ENCODE assay signal across 25 mouse cellular contexts in the genomic region with DNA sequence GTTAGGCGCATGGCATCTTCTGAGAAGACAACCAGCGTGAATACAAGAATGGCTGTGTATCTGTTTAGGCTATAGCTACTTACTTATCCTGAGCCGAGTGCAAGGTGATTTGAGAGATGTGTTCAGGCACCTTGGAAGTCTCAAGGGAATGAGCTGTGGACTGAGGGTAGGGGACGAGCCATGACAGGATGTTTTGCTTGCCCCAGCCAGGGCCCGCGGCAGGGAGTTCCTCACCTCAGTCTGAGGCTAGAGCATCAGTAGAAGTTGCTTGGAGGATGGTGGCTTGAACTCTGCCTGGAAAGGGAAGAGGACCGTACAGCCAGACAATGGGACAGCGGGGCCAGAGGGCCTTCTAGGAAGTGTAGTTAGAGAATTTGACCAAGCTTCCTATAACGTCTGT.
DNase-seq lines count a peak whose midpoint lies in the region; ATAC-seq and TF ChIP-seq lines count a peak whose summit lies in the region.
"Had no signal": no experiment of that assay in that cellular context is flagged by ENCODE, and none has a peak within 500 bp of the region (broad histone marks: within the 10 kb centered on the region; RNA-seq: fewer than 3 reads in every experiment).

No protein-coding gene starts in this region.

- TF ChIP-seq CTCF in forebrain, postnatal 0 days (IDR thresholded peaks at IDR 0.05; ENCODE audit: low read depth): no peak

- no peaks in the 10 kb centered on the region for H3K36me3 ChIP-seq in limb, embryonic 12.5 days
- H3K36me3 ChIP-seq in limb, embryonic 10.5 days: no peaks in the 10 kb centered on the region
- no peaks in the 10 kb centered on the region for H3K36me3 ChIP-seq in forebrain, postnatal 0 days (ENCODE audit: insufficient read depth)
- H3K36me3 ChIP-seq: embryonic facial prominence, embryonic 10.5 days; embryonic facial prominence, embryonic 13.5 days; G1E; heart, embryonic 13.5 days; hindbrain, embryonic 12.5 days; hindbrain, embryonic 15.5 days had no signal

- ATAC-seq in limb, embryonic 12.5 days (ENCODE audit: insufficient number of reproducible peaks, insufficient read depth, low FRiP score, low TSS enrichment, low read depth): no peak
- no peak for ATAC-seq in forebrain, postnatal 0 days
- ATAC-seq: forebrain, embryonic 13.5 days; forebrain, embryonic 16.5 days; Patski had no signal

- H3K4me3 ChIP-seq in limb, embryonic 12.5 days (replicated peaks): no peak overlapping the region
- no peak overlapping the region for H3K4me3 ChIP-seq in limb, embryonic 10.5 days
- H3K4me3 ChIP-seq in forebrain, postnatal 0 days (ENCODE audit: low read depth, low read length): no peak overlapping the region
- H3K4me3 ChIP-seq: embryonic facial prominence, embryonic 10.5 days; embryonic facial prominence, embryonic 13.5 days; erythroblast, embryonic 14.5 days; forebrain, embryonic 13.5 days; heart, embryonic 10.5 days; heart, embryonic 13.5 days; hindbrain, embryonic 12.5 days; hindbrain, embryonic 15.5 days had no signal

- DNase-seq in limb, embryonic 10.5 days (ENCODE audit: low spot score): no peak
- DNase-seq in spleen, postnatal 36 days (ENCODE audit: low spot score in 2 of 2): peak; percentile 48 to 55
- DNase-seq in spleen, postnatal 4 days (ENCODE audit: low spot score in 2 of 2): no peak
- DNase-seq in T-cell, adult 2 months (ENCODE audit: low spot score): peak; percentile 10
- no peak for DNase-seq in forebrain, postnatal 0 days
- DNase-seq: adrenal gland, adult 2 months; adrenal gland, postnatal 14 days; cerebellum, adult 11 months; cerebellum, adult 8-10 months; cerebellum, postnatal 10 days; cerebellum, postnatal 36 days; embryo, embryonic 11 days; gastrocnemius, postnatal 25 days had no signal

- peak overlapping the region; percentile 12; the same call in 1 of the 2 replicates for H3K27ac ChIP-seq in limb, embryonic 12.5 days
- no peak overlapping the region for H3K27ac ChIP-seq in limb, embryonic 10.5 days
- no peak overlapping the region for H3K27ac ChIP-seq in forebrain, postnatal 0 days (ENCODE audit: low read depth, low read length)
- H3K27ac ChIP-seq: embryonic facial prominence, embryonic 10.5 days; embryonic facial prominence, embryonic 13.5 days; forebrain, embryonic 13.5 days; heart, embryonic 10.5 days; heart, embryonic 13.5 days; hindbrain, embryonic 12.5 days; hindbrain, embryonic 15.5 days had no signal

- 0 out of 2 replicates have a peak, but pooled peaks cover 4% of the 10 kb centered on the region for H3K4me1 ChIP-seq in limb, embryonic 12.5 days (replicated peaks)
- H3K4me1 ChIP-seq in limb, embryonic 10.5 days: peaks cover 11% of the 10 kb centered on the region; the same call in 1 of the 2 replicates
- no peaks in the 10 kb centered on the region for H3K4me1 ChIP-seq in forebrain, postnatal 0 days (ENCODE audit: insufficient read depth)

- no peak overlapping the region for H3K9ac ChIP-seq in limb, embryonic 12.5 days (replicated peaks)
- H3K9ac ChIP-seq in forebrain, postnatal 0 days: no peak overlapping the region
- H3K9ac ChIP-seq: embryonic facial prominence, embryonic 13.5 days; forebrain, embryonic 13.5 days; heart, embryonic 13.5 days; hindbrain, embryonic 12.5 days; hindbrain, embryonic 15.5 days had no signal

- H3K9me3 ChIP-seq in limb, embryonic 12.5 days: no peaks in the 10 kb centered on the region
- no peaks in the 10 kb centered on the region for H3K9me3 ChIP-seq in limb, embryonic 10.5 days (replicated peaks)
- H3K9me3 ChIP-seq in forebrain, postnatal 0 days (ENCODE audit: low read length): no peaks in the 10 kb centered on the region
- H3K9me3 ChIP-seq: embryonic facial prominence, embryonic 10.5 days; embryonic facial prominence, embryonic 13.5 days; forebrain, embryonic 13.5 days; heart, embryonic 10.5 days; heart, embryonic 13.5 days; hindbrain, embryonic 12.5 days; hindbrain, embryonic 15.5 days had no signal

- 88% methylated on average over 9 of the region's 9 CpGs for WGBS in limb, embryonic 12.5 days
- 93% methylated on average over 9 of the region's 9 CpGs for WGBS in limb, embryonic 10.5 days
- whole genome bisulfite sequencing in forebrain, postnatal 0 days: 94% methylated on average over 9 of the region's 9 CpGs

- H3K27me3 ChIP-seq in limb, embryonic 12.5 days: no peaks in the 10 kb centered on the region
- no peaks in the 10 kb centered on the region for H3K27me3 ChIP-seq in limb, embryonic 10.5 days (ENCODE audit: low read depth, poor library complexity, severe bottlenecking)
- no peaks in the 10 kb centered on the region for H3K27me3 ChIP-seq in forebrain, postnatal 0 days (ENCODE audit: insufficient read depth, low read length)
- H3K27me3 ChIP-seq: embryonic facial prominence, embryonic 13.5 days; forebrain, embryonic 13.5 days; heart, embryonic 13.5 days; hindbrain, embryonic 12.5 days; hindbrain, embryonic 15.5 days; Patski had no signal

- H3K4me2 ChIP-seq in limb, embryonic 12.5 days: no peak overlapping the region
- H3K4me2 ChIP-seq in forebrain, postnatal 0 days (ENCODE audit: low read depth): no peak overlapping the region
- H3K4me2 ChIP-seq: embryonic facial prominence, embryonic 13.5 days; forebrain, embryonic 13.5 days; heart, embryonic 13.5 days; hindbrain, embryonic 12.5 days; hindbrain, embryonic 15.5 days had no signal

Comparison
In these comparisons a context has a peak if more than half of its experiments do, and no peak if none do; other contexts are left out.
1. DNase-seq: peak in spleen, postnatal 36 days (2 of 2) and T-cell, adult 2 months (single experiment); none in limb, embryonic 10.5 days (single experiment), spleen, postnatal 4 days (0 of 2) and forebrain, postnatal 0 days (single experiment).